Mouse (Mus musculus) neural tube, embryonic 15.5 days (tissue): ENCODE results near the gene Plekho1. TPM values are rescaled to one million over a fixed set of nuclear protein-coding genes. Genes with fewer than 3 reads are reported as not detected.
"Not testable (repeated sequence)": the region's sequence is repeated elsewhere in the genome, so short reads cannot be mapped to it uniquely, and the experiment has no call there.

Source experiments
- ATAC-seq: fragments of 200-750 bp; cut with Nextera tagmentation; 2 replicates; pipeline ENCODE4 v1.8.0; 2017; ENCODE audit warnings: mild to moderate bottlenecking, moderate TSS enrichment, moderate library complexity; ENCODE audit not compliant: low FRiP score
- H3K27ac ChIP-seq: fragments of 300-500 bp; sonication (generic); replicated peaks from 2 replicates; pipeline ENCODE4 v1.5.1; 2015; ENCODE audit warnings: mild to moderate bottlenecking, inconsistent platforms
- H3K27me3 ChIP-seq: fragments of 300-500 bp; sonication (generic); replicated peaks from 2 replicates; pipeline ENCODE4 v1.6.1; 2015; ENCODE audit warnings: inconsistent platforms
- H3K36me3 ChIP-seq: fragments of 300-500 bp; sonication (generic); 2 replicates; pipeline ENCODE4 v1.6.1; 2015; ENCODE audit warnings: inconsistent platforms
- H3K4me1 ChIP-seq: fragments of 300-500 bp; sonication (generic); 2 replicates; pipeline ENCODE4 v1.6.1; 2015; ENCODE audit warnings: inconsistent platforms
- H3K4me2 ChIP-seq: fragments of 300-500 bp; sonication (generic); 2 replicates; pipeline ENCODE4 v1.6.1; 2015; ENCODE audit warnings: inconsistent platforms, mild to moderate bottlenecking, moderate library complexity
- H3K4me3 ChIP-seq: fragments of 300-500 bp; sonication (generic); replicated peaks from 2 replicates; pipeline ENCODE4 v1.5.1; 2015; ENCODE audit warnings: mild to moderate bottlenecking, inconsistent platforms
- H3K9ac ChIP-seq: fragments of 300-500 bp; sonication (generic); replicated peaks from 2 replicates; pipeline ENCODE4 v1.6.1; 2015; ENCODE audit warnings: mild to moderate bottlenecking, inconsistent platforms
- H3K9me3 ChIP-seq: fragments of 300-500 bp; sonication (generic); replicated peaks from 2 replicates; pipeline ENCODE4 v1.6.1; 2016; ENCODE audit warnings: inconsistent platforms
- WGBS: fragments of 180-500 bp; shearing (Covaris S2); methylation state at CpG from one replicate; pipeline ENCODE4 v1.1.7; 2015; ENCODE audit warnings: mixed read lengths; 5-methylcytosine and 5-hydroxymethylcytosine counted together
- polyA plus RNA-seq: library from polyadenylated mRNA; unstranded; fragments of >200 nt; fragmentation: Nextera tagmentation; extraction: Ambion mirVana; gene quantifications from 2 replicates; pipeline ENCODE4 v1.2.1, GENCODE M21; 2015

Gene Plekho1
- polyA plus RNA-seq, 1 experiment from 2014 or later, result 48.6 TPM

- H3K9ac ChIP-seq, result no peak overlapping the region
- no peaks in the 10 kb centered on the region for H3K27me3 ChIP-seq
- no peak overlapping the region for H3K27ac ChIP-seq
- ATAC-seq, result no peak
- no peaks in the 10 kb centered on the region for H3K9me3 ChIP-seq
- no peak overlapping the region for H3K4me2 ChIP-seq
- H3K4me3 ChIP-seq, result no peak overlapping the region
- peaks cover 9% of the 10 kb centered on the region for H3K4me1 ChIP-seq
- WGBS, result 92% methylated on average over 5 of the region's 5 CpGs
- no peaks in the 10 kb centered on the region for H3K36me3 ChIP-seq
Observed at GRCm38 (mm10) chr3:95955318-95955717, 40.5 kb downstream of the Plekho1 start.

DNA sequence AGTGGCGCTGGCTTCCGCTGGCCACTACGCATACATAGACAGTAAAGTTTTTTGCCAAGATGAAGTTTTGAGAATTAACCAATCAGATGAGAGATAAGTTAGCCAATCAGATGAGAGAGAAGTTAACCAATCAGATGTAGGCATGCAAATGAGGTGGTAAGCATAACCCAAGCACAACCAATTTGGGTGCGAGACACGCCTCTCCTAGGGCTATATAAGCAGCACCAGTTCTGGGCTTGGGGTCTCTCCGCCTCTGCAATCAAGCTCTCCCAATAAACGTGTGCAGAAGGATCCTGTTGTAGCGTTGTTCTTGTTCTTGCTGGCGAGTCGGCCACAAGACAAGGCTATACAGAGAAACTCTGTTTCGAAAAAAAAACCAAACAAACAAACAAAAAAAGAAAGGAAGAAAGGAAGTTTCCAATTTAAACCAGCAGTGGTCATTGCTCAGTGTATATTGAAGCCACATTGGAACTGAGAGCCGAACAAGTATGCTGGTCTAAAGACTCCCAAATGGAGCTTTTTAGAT, 41.1 kb downstream of the Plekho1 start:
- H3K27ac ChIP-seq, H3K4me2 ChIP-seq, H3K9me3 ChIP-seq, ATAC-seq, H3K4me3 ChIP-seq, H3K27me3 ChIP-seq, H3K9ac ChIP-seq, H3K36me3 ChIP-seq: not testable (repeated sequence)
- peaks cover 12% of the 10 kb centered on the region for H3K4me1 ChIP-seq
- WGBS, result 90% methylated on average over 12 of the region's 12 CpGs

DNA sequence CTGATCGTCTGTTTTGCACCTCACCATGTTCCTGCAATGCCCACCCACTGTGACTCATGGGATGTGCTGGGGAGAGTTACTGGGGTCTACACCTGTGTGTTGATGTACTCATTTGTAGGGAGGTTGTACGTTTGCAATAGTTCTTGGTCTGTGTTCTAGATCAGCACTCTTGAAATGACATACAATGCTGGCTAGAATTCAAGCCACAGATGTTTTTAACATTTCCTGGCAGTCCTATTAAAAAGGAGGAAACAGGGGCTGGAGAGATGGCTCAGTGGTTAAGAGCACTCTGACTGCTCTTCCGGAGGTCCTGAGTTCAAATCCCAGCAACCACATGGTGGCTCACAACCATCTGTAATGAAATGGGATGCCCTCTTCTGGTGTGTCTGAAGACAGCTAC, 42.3 kb downstream of the Plekho1 start:
- 60% methylated on average over 3 of the region's 3 CpGs for WGBS
- ATAC-seq, result no peak
- H3K9ac ChIP-seq, result no peak overlapping the region
- no peaks in the 10 kb centered on the region for H3K9me3 ChIP-seq
- no peak overlapping the region for H3K4me2 ChIP-seq
- H3K27me3 ChIP-seq, result no peaks in the 10 kb centered on the region
- H3K4me3 ChIP-seq, result no peak overlapping the region
- no peak overlapping the region for H3K27ac ChIP-seq
- H3K4me1 ChIP-seq, result peaks cover 12% of the 10 kb centered on the region
- no peaks in the 10 kb centered on the region for H3K36me3 ChIP-seq

GRCm38 (mm10) chr3:95953023-95953422, 42.8 kb downstream of the Plekho1 start:
- Histone ChIP-seq H3K4me1 (peaks cover 12% of the 10 kb centered on the region), H3K36me3 (no peaks in the 10 kb centered on the region), H3K27ac (no peak overlapping the region), H3K27me3 (no peaks in the 10 kb centered on the region), H3K4me2 (no peak overlapping the region), H3K4me3 (no peak overlapping the region), H3K9me3 (no peaks in the 10 kb centered on the region), H3K9ac (no peak overlapping the region)
- no peak for ATAC-seq

DNA sequence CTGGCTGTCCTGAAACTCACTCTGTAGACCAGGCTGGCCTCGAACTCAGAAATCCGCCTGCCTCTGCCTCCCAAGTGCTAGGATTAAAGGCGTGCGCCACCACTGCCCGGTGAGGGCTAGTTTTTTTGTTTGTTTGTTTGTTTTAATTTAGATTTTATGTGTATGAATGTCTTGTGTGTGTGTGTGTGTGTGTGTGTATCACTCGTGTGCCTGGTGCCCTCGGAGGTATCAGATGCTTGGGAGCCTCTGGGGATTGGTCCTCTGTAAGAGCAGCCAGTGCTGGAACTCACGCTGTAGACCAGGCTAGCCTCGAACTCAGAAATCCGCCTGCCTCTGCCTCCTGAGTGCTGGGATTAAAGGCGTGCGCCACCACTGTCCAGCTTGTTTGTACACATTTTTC, 44.2 kb downstream of the Plekho1 start:
- H3K9me3 ChIP-seq, H3K36me3 ChIP-seq, H3K27me3 ChIP-seq: not testable (repeated sequence)
- H3K4me1 ChIP-seq, result peaks cover 12% of the 10 kb centered on the region
- peak overlapping the region; percentile 75 for H3K9ac ChIP-seq
- H3K4me2 ChIP-seq, result peak overlapping the region; percentile 74
- WGBS, result 70% methylated on average over 12 of the region's 12 CpGs
- peak overlapping the region; percentile 99 for H3K27ac ChIP-seq
- peak; percentile 19 for ATAC-seq
- peak overlapping the region; percentile 59 for H3K4me3 ChIP-seq

GRCm38 (mm10) chr3:95950763-95951551, 44.8 kb downstream of the Plekho1 start:
- WGBS, result 2% methylated on average over 49 of the region's 49 CpGs
- peaks cover 12% of the 10 kb centered on the region for H3K4me1 ChIP-seq

DNA sequence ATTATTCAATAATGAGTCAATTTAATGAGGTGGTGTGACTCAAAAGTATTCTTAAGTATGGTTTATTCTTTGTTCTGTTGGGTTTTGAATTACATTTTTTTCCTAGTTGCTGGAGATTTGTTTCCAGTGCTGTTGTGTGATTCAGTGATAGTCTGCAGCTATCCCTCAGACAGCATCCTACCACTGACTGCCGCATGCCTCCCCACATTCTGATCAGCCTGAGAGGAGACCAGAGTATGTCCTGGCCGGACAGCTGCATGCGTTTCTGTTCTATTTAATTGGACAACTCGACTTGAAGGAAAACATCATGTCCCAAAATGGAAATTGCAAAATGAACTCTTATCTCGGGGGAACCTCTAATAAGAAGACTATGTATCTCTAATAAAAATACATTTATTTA, 47.5 kb downstream of the Plekho1 start:
- peaks cover 12% of the 10 kb centered on the region for H3K4me1 ChIP-seq
- ATAC-seq, result no peak
- no peaks in the 10 kb centered on the region for H3K27me3 ChIP-seq
- no peaks in the 10 kb centered on the region for H3K9me3 ChIP-seq
- WGBS, result 95% methylated on average over 5 of the region's 5 CpGs
- H3K4me2 ChIP-seq, result no peak overlapping the region
- no peak overlapping the region for H3K4me3 ChIP-seq
- peaks cover 11% of the 10 kb centered on the region for H3K36me3 ChIP-seq
- no peak overlapping the region for H3K9ac ChIP-seq
- H3K27ac ChIP-seq, result no peak overlapping the region

More at GRCm38 (mm10) chr3:95950763-95951551, 44.8 kb downstream of the Plekho1 start:
- H3K4me3 ChIP-seq, result peak overlapping the region; percentile 59
- H3K27ac ChIP-seq, result peak overlapping the region; percentile 99
- peak overlapping the region; percentile 75 for H3K9ac ChIP-seq
- H3K27me3 ChIP-seq, result no peaks in the 10 kb centered on the region
- H3K4me2 ChIP-seq, result peak overlapping the region; percentile 74
- H3K36me3 ChIP-seq, result peaks cover 4% of the 10 kb centered on the region; the same call in 1 of the 2 replicates
- H3K9me3 ChIP-seq, result no peaks in the 10 kb centered on the region
- peak; percentile 98 for ATAC-seq

DNA sequence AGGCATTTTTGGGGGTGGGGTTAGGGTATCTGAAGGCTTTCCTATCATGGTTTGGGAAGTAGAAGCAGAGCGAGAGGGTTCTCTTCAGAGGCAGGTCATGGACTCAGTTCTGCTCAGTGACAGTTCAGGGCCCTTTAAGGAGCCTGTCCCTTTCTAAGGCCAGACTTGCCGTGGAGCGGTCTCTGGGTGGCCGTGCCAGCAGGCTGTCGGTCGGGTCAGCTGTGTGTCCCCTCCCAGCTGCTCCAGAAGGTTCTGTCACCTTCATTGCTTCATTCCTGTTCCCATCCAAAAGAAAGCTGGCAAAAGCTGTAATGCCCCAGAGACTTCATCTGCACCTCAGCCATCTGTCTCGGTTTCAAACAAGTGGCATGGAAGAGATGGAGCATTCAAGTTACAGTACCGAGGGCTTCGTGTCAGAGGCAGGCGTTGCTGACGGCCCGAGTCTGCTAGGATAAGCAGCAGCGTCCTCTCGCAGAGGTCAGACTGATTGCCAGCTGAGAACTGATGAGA, 50.0 kb downstream of the Plekho1 start:
- Histone ChIP-seq H3K4me1 (peaks cover 5% of the 10 kb centered on the region; the same call in 1 of the 2 replicates), H3K4me2 (no peak overlapping the region), H3K36me3 (peaks cover 21% of the 10 kb centered on the region), H3K9ac (no peak overlapping the region), H3K4me3 (no peak overlapping the region), H3K27me3 (no peaks in the 10 kb centered on the region), H3K9me3 (no peaks in the 10 kb centered on the region), H3K27ac (no peak overlapping the region)
- no peak for ATAC-seq
- WGBS, result 77% methylated on average over 14 of the region's 14 CpGs

DNA sequence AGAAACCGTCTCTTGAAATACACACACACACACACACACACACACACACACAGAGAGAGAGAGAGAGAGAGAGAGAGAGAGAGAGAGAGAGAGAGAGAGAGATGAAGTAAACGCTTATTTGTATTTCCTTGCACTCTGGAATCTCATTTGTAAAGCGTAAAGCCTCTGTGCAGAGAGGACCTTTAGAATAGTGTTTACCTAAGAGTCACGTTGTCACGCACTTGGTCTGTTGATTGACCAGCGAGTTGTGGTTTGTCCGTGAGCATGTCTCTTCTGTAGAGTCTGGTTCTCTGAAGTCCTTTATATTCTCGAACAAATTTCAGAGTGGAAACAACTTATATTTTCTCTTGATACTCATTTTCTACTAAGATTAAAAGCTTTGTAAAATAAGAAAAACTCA, 51.1 kb downstream of the Plekho1 start:
- Histone ChIP-seq H3K9ac (no peak overlapping the region), H3K4me2 (no peak overlapping the region), H3K9me3 (no peaks in the 10 kb centered on the region), H3K27me3 (no peaks in the 10 kb centered on the region), H3K27ac (no peak overlapping the region), H3K4me3 (no peak overlapping the region), H3K36me3 (peaks cover 29% of the 10 kb centered on the region), H3K4me1 (no peaks in the 10 kb centered on the region)
- WGBS, result 93% methylated on average over 8 of the region's 8 CpGs
- no peak for ATAC-seq

DNA sequence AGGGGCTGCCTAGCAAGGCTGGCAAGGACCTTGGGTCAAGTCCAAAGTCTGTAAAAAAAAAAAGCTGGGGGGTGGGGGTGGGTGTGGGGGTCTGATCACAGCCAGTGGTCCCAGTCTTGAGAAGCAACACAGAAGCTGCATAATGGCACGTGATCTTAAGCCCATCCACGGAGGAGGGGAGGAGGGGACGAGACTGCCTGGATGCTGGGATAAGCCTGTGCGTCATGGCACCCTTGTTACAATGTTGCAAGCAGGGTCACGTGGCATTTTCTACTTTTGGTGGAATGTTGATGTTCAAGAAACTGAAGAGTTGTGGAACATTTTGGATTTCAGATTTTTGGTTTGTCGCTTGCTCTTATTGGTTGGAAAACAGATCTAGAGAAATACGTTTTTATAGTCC, 52.6 kb downstream of the Plekho1 start:
- Histone ChIP-seq H3K9me3 (no peaks in the 10 kb centered on the region), H3K9ac (no peak overlapping the region), H3K27me3 (no peaks in the 10 kb centered on the region), H3K4me3 (no peak overlapping the region), H3K4me2 (no peak overlapping the region), H3K27ac (no peak overlapping the region), H3K4me1 (no peaks in the 10 kb centered on the region), H3K36me3 (peaks cover 45% of the 10 kb centered on the region)
- WGBS, result 95% methylated on average over 7 of the region's 7 CpGs
- ATAC-seq, result no peak

GRCm38 (mm10) chr3:95942749-95943148, 53.1 kb downstream of the Plekho1 start:
- Histone ChIP-seq H3K9ac (no peak overlapping the region), H3K4me2 (no peak overlapping the region), H3K9me3 (no peaks in the 10 kb centered on the region), H3K36me3 (peaks cover 49% of the 10 kb centered on the region), H3K4me1 (no peaks in the 10 kb centered on the region), H3K4me3 (no peak overlapping the region), H3K27me3 (no peaks in the 10 kb centered on the region), H3K27ac (no peak overlapping the region)
- 82% methylated on average over 6 of the region's 6 CpGs for WGBS
- no peak for ATAC-seq

DNA sequence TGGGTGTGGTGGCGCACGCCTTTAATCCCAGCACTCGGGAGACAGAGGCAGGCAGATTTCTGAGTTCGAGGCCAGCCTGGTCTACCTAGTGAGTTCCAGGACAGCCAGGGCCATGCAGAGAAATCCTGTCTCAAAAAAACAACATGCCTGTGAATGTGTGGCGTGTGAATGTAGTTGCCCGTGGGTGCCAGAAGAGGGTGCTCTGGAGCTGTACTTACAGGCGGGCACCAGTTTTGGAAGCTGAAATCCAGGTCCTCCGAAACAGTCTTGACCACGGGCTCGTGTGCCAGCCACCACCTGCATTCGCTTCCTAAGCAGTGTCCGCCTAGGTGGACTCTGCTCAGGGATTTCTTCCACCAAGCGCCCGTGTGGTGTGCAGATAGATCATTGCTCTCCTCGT, 57.0 kb downstream of the Plekho1 start:
- H3K36me3 ChIP-seq, result peaks cover 64% of the 10 kb centered on the region
- 95% methylated on average over 15 of the region's 15 CpGs for WGBS
- no peak for ATAC-seq

More for the DNA sequence above, 57.0 kb downstream of the Plekho1 start:
- H3K27me3 ChIP-seq, result no peaks in the 10 kb centered on the region
- H3K27ac ChIP-seq, result no peak overlapping the region
- H3K4me1 ChIP-seq, result no peaks in the 10 kb centered on the region
- no peak overlapping the region for H3K4me3 ChIP-seq
- no peaks in the 10 kb centered on the region for H3K9me3 ChIP-seq
- no peak overlapping the region for H3K4me2 ChIP-seq
- no peak overlapping the region for H3K9ac ChIP-seq
